Mouse (Mus musculus) limb, embryonic 14.5 days (tissue): ENCODE results near the gene Eif3d. TPM values are rescaled to one million over a fixed set of nuclear protein-coding genes. Genes with fewer than 3 reads are reported as not detected.

Source experiments
- ATAC-seq: fragments of 200-750 bp; cut with Nextera tagmentation; 2 replicates; pipeline ENCODE4 v1.8.0; 2017; ENCODE audit warnings: low read depth, moderate number of reproducible peaks, moderate TSS enrichment; ENCODE audit not compliant: low FRiP score
- DNase-seq: peaks from one replicate; pipeline ENCODE4 v3.0.0-alpha.2; 2015; ENCODE audit warnings: low spot score
- H3K27ac ChIP-seq: fragments of 300-500 bp; sonication (generic); replicated peaks from 2 replicates; pipeline ENCODE4 v1.5.1; 2014; ENCODE audit warnings: low read depth, mild to moderate bottlenecking, low read length, moderate library complexity, mixed read lengths
- H3K27me3 ChIP-seq: fragments of 300-500 bp; sonication (generic); 2 replicates; pipeline ENCODE4 v1.6.1; 2014; ENCODE audit warnings: low read length, mixed read lengths; ENCODE audit not compliant: control insufficient read depth, insufficient read depth
- H3K36me3 ChIP-seq: fragments of 300-500 bp; sonication (generic); 2 replicates; pipeline ENCODE4 v1.6.1; 2014; ENCODE audit warnings: mild to moderate bottlenecking, low read length, moderate library complexity, mixed read lengths; ENCODE audit not compliant: control insufficient read depth, insufficient read depth
- H3K4me1 ChIP-seq: fragments of 300-500 bp; sonication (generic); 2 replicates; pipeline ENCODE4 v1.6.1; 2014; ENCODE audit warnings: antibody characterized with exemption, low read length, mixed read lengths; ENCODE audit not compliant: control insufficient read depth, insufficient read depth
- H3K4me2 ChIP-seq: fragments of 300-500 bp; sonication (generic); replicated peaks from 2 replicates; pipeline ENCODE4 v1.6.1; 2014; ENCODE audit warnings: low read depth, mild to moderate bottlenecking, low read length, moderate library complexity; ENCODE audit not compliant: severe bottlenecking
- H3K4me3 ChIP-seq: fragments of 300-500 bp; sonication (generic); replicated peaks from 2 replicates; pipeline ENCODE4 v1.5.1; 2014; ENCODE audit warnings: low read length
- H3K9ac ChIP-seq: fragments of 300-500 bp; sonication (generic); 2 replicates; pipeline ENCODE4 v1.6.1; 2014; ENCODE audit warnings: mild to moderate bottlenecking, low read depth, low read length, moderate library complexity; ENCODE audit not compliant: severe bottlenecking
- H3K9me3 ChIP-seq: fragments of 300-500 bp; sonication (generic); 2 replicates; pipeline ENCODE4 v1.6.1; 2016; ENCODE audit warnings: low read length; ENCODE audit not compliant: control insufficient read depth
- POLR2A ChIP-seq: fragments of 200-500 bp; IDR thresholded peaks from 2 replicates; pipeline ENCODE4 v1.8.0; 2012; ENCODE audit warnings: inconsistent platforms, mild to moderate bottlenecking, moderate library complexity, borderline replicate concordance; ENCODE audit not compliant: insufficient read depth, insufficient read length; ENCODE audit errors: extremely low read depth
- WGBS: fragments of 180-500 bp; shearing (Covaris S2); extraction: QIAGEN DNeasy Blood & Tissue Kit; methylation state at CpG from one replicate; pipeline ENCODE4 v1.1.7; 2014; 5-methylcytosine and 5-hydroxymethylcytosine counted together
- polyA plus RNA-seq, 2 experiments: library from polyadenylated mRNA; depleted of rRNA in 1 of 2; stranded (reverse) in 1 of 2; unstranded in 1 of 2; fragments of >200 nt; fragmentation: Nextera tagmentation in 1 of 2; extraction: Ambion mirVana in 1 of 2; gene quantifications; 2 replicates each; pipeline versions ENCODE4 v1.2.1 to v1.2.3; 2012 to 2014

Eif3d gene
- polyA plus RNA-seq, 2 experiments: 188 to 204 TPM

GRCm38 (mm10) chr15:77926921-77927320 is 43.7 kb downstream of the Eif3d start:
- DNase-seq (no peak), ATAC-seq (no peak)
- Histone ChIP-seq H3K4me1 (peaks cover 12% of the 10 kb centered on the region; the same call in 1 of the 2 replicates), H3K4me3 (no peak overlapping the region), H3K9ac (no peak overlapping the region), H3K9me3 (no peaks in the 10 kb centered on the region), H3K36me3 (peaks cover 49% of the 10 kb centered on the region), H3K27ac (no peak overlapping the region), H3K27me3 (no peaks in the 10 kb centered on the region), H3K4me2 (no peak overlapping the region)
- TF ChIP-seq POLR2A: no peak
- WGBS: 95% methylated on average over 5 of the region's 5 CpGs

GRCm38 (mm10) chr15:77925195-77925594 is 45.4 kb downstream of the Eif3d start:
- TF ChIP-seq POLR2A: no peak
- peaks cover 64% of the 10 kb centered on the region for H3K36me3 ChIP-seq

GRCm38 (mm10) chr15:77923267-77924035 is 47.2 kb downstream of the Eif3d start:
- no peak overlapping the region for H3K9ac ChIP-seq
- WGBS: 65% methylated on average over 9 of the region's 9 CpGs
- no peak overlapping the region for H3K4me2 ChIP-seq
- H3K9me3 ChIP-seq: no peaks in the 10 kb centered on the region
- DNase-seq: no peak
- peaks cover 80% of the 10 kb centered on the region for H3K36me3 ChIP-seq
- TF ChIP-seq POLR2A: no peak
- H3K27ac ChIP-seq: no peak overlapping the region
- no peak for ATAC-seq
- H3K27me3 ChIP-seq: no peaks in the 10 kb centered on the region
- H3K4me1 ChIP-seq: peaks cover 6% of the 10 kb centered on the region; the same call in 1 of the 2 replicates
- no peak overlapping the region for H3K4me3 ChIP-seq

More at GRCm38 (mm10) chr15:77925195-77925594, 45.4 kb downstream of the Eif3d start:
- Histone ChIP-seq H3K9ac (no peak overlapping the region), H3K9me3 (no peaks in the 10 kb centered on the region), H3K27me3 (no peaks in the 10 kb centered on the region), H3K27ac (no peak overlapping the region), H3K4me2 (no peak overlapping the region), H3K4me1 (peaks cover 12% of the 10 kb centered on the region; the same call in 1 of the 2 replicates), H3K4me3 (no peak overlapping the region)
- 95% methylated on average over 2 of the region's 2 CpGs for WGBS
- ATAC-seq (no peak), DNase-seq (no peak)

GRCm38 (mm10) chr15:77922710-77923109 is 47.9 kb downstream of the Eif3d start:
- Histone ChIP-seq H3K4me1 (peaks cover 3% of the 10 kb centered on the region; the same call in 1 of the 2 replicates), H3K9ac (no peak overlapping the region), H3K9me3 (no peaks in the 10 kb centered on the region), H3K4me2 (no peak overlapping the region), H3K36me3 (peaks cover 87% of the 10 kb centered on the region), H3K27me3 (no peaks in the 10 kb centered on the region), H3K27ac (no peak overlapping the region), H3K4me3 (no peak overlapping the region)
- no peak for ATAC-seq
- 81% methylated on average over 9 of the region's 9 CpGs for WGBS
- no peak for DNase-seq
- TF ChIP-seq POLR2A: no peak

GRCm38 (mm10) chr15:77921636-77922035 is 49.0 kb downstream of the Eif3d start:
- Histone ChIP-seq H3K4me1 (no peaks in the 10 kb centered on the region), H3K9ac (no peak overlapping the region), H3K9me3 (no peaks in the 10 kb centered on the region), H3K4me2 (no peak overlapping the region), H3K4me3 (no peak overlapping the region), H3K27ac (no peak overlapping the region), H3K36me3 (peaks cover 85% of the 10 kb centered on the region), H3K27me3 (no peaks in the 10 kb centered on the region)
- no peak for TF ChIP-seq POLR2A
- DNase-seq (no peak), ATAC-seq (no peak)
- 94% methylated on average over 6 of the region's 6 CpGs for WGBS
